Mouse (Mus musculus) brown adipose tissue, adult 24 weeks (tissue): ENCODE data around the gene Rgp1. TPM values are rescaled to one million over a fixed set of nuclear protein-coding genes. Genes with fewer than 3 reads are reported as not detected.
"Not testable (repeated sequence)": the region's sequence is repeated elsewhere in the genome, so short reads cannot be mapped to it uniquely, and the experiment has no call there.

Source experiments
- H3K27ac ChIP-seq: fragments of 200-500 bp; replicated peaks from 2 replicates; pipeline ENCODE4 v1.5.1; 2012; ENCODE audit warnings: low read depth, mild to moderate bottlenecking, low read length
- H3K4me1 ChIP-seq: fragments of 200-500 bp; 2 replicates; pipeline ENCODE4 v1.6.1; 2012; ENCODE audit warnings: low read length, mixed read lengths; ENCODE audit not compliant: control insufficient read depth, insufficient read depth, insufficient read length
- H3K4me3 ChIP-seq: fragments of 200-500 bp; 2 replicates; pipeline ENCODE4 v1.5.1; 2012; ENCODE audit warnings: low read depth, mild to moderate bottlenecking, low read length, moderate library complexity; ENCODE audit not compliant: insufficient read depth
- polyA plus RNA-seq: library from polyadenylated mRNA; stranded (reverse); fragments of >200 nt; gene quantifications from 2 replicates; pipeline ENCODE4 v1.2.4, GENCODE M21; 2012; ENCODE audit not compliant: missing spikeins, insufficient read depth, insufficient read length

Rgp1 gene
- polyA plus RNA-seq, 1 experiment: 17.2 TPM

DNA sequence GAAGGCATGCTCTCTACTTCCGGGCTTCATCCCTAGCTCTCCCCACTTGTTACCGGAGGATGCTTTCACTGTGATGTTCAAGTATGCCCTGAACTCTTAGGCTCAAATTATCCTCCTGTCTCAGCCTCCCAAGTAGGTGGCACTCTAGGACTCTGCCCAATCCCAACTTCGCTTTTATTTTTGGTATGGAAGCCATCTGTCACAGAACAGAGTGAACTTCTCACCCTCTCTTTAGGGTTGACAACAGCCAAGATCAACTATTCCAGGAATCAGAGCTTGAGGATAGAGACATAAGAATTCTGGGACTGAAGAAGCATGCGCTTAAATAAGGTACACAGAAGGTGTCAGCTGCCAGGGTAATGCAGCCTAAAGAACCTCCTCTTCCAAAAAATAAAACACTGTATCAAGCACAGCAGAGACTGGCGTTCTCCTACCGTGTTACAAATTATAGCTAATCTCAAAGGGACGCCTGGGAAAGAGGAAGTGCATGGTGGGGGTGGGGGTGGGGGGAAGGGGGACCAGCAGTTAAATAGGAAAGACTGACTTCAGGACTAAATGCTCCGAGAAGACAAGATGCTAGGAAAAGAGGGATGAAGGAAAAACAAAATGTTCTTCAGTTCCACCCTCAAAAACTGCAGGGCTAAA, 1.2 kb upstream of the Rgp1 start:
- Histone ChIP-seq H3K4me1 (peaks cover 6% of the 10 kb centered on the region; the same call in 1 of the 2 replicates), H3K27ac (peak overlapping the region; percentile 35; the same call in 1 of the 2 replicates), H3K4me3 (peak overlapping the region; percentile 85)

DNA sequence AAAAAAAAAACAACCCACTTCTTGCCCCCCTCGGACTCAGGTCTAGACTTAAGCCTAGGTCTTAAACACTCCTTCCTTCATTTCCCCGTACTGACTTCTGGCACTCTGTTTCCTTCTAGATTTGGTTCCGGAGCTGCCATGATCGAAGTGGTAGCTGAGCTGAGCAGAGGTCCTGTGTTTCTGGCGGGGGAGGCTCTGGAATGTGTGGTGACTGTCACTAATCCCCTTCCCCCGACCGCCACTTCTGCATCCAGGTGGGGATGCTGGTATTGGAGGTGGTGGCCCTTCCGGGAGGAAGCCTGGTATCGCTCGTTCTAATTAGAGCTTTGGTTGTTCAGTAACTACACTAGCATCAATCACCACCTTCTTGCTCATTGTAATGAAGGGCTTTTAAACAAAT, 741 bp downstream of the Rgp1 start:
- Histone ChIP-seq H3K4me1 (peaks cover 3% of the 10 kb centered on the region; the same call in 1 of the 2 replicates), H3K27ac (peak overlapping the region; percentile 84), H3K4me3 (peak overlapping the region; percentile 85)

DNA sequence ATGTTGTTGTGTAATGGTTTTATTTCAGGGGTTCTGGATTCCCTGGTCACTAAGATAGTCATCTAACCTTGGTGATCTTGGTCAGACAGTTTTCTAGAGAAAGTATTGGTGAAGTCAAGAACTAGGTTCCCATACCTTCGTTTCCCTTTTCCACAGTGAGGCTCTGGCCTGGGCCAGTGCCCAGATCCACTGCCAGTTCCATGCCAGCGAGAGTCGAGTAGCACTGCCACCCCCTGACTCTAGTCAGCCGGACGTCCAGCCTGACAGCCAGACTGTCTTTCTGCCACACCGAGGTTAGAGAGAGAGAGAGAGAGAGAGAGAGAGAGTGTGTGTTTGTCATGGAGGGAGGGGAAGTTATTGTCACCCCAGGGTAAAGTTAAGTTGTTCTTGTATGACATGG, 1.2 kb downstream of the Rgp1 start:
- peak overlapping the region; percentile 85; the same call in 1 of the 2 replicates for H3K4me3 ChIP-seq
- H3K4me1 ChIP-seq: peaks cover 6% of the 10 kb centered on the region; the same call in 1 of the 2 replicates
- peak overlapping the region; percentile 25; the same call in 1 of the 2 replicates for H3K27ac ChIP-seq

DNA sequence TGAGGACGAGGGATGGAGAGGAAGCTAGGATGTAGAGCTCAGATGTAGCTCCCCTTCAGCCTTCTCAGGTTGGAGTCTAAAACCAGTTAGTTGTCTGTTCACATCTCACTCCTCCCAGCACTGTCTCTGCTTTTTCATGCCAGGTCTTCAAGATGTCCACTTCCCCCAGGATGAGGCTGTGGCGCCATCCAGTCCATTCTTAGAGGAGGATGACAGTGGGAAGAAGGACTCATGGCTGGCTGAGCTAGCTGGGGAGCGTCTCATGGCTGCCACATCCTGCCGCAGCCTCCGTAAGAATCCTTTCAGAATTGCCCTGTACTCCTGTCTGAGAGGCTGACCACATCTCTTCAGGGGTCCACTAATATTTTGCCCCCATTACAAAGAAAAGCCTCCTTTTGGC, 2.2 kb downstream of the Rgp1 start:
- H3K27ac ChIP-seq: no peak overlapping the region
- H3K4me3 ChIP-seq: no peak overlapping the region
- peaks cover 14% of the 10 kb centered on the region for H3K4me1 ChIP-seq

DNA sequence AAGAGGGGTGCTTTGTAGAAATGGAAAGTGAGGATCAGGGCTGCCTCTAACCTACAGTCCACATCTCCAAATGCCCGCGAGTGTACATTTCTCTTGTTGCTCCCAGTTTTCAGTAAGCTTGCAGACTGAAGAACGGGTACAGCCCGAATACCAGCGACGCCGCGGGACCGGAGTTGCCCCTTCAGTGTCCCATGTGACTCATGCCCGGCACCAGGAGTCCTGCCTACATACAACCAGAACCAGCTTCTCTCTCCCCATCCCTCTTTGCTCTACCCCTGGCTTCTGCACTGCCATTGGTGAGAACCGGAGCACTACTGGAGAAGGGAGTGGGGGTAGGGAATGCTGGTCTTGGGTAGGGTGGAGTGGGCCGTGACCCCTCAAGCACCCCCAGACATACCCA, 2.9 kb downstream of the Rgp1 start:
- H3K4me3 ChIP-seq: no peak overlapping the region
- H3K4me1 ChIP-seq: peaks cover 15% of the 10 kb centered on the region
- no peak overlapping the region for H3K27ac ChIP-seq

DNA sequence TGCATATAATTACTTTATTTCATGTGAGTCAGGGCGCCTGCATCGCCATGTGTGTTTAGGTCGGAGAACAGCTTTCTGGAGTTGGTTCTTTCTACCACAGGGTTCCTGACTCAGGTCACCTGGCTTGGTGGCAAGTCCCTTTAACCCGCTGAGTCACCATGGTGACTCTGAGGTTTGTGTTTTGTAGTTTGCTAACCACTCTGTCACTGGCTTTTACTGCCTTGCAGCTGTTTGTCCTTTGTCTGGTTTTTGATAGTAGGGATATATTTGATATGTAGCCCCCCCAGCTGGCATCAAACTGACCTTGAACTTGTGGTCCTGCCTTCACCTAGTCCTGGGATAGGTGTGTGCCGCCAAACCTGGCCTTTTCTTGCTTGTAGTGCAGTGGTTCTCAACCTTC, 3.7 kb downstream of the Rgp1 start:
- H3K4me3 ChIP-seq: no peak overlapping the region
- no peak overlapping the region for H3K27ac ChIP-seq
- H3K4me1 ChIP-seq: peaks cover 20% of the 10 kb centered on the region

DNA sequence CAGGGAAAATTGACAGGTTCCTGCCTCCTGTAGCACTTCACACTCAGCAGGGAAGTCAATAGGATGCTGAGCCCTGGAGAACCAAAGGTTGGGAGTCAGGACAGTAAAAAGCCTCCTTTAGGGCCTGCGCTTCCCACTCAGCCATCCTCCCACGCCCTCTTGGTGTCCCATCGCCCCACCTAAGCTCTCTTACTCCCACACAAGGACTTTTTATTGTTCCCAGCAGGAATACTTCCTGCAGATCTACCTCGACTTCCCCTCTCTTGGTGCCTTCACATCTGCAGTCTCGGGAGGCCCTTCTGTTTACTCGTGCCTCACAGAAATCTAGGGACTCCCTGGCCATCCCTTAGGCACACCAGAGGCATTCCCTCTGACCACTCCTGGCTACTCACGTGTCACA, 4.9 kb downstream of the Rgp1 start:
- H3K4me1 ChIP-seq: peaks cover 23% of the 10 kb centered on the region
- peak overlapping the region; percentile 79 for H3K27ac ChIP-seq
- H3K4me3 ChIP-seq: no peak overlapping the region

DNA sequence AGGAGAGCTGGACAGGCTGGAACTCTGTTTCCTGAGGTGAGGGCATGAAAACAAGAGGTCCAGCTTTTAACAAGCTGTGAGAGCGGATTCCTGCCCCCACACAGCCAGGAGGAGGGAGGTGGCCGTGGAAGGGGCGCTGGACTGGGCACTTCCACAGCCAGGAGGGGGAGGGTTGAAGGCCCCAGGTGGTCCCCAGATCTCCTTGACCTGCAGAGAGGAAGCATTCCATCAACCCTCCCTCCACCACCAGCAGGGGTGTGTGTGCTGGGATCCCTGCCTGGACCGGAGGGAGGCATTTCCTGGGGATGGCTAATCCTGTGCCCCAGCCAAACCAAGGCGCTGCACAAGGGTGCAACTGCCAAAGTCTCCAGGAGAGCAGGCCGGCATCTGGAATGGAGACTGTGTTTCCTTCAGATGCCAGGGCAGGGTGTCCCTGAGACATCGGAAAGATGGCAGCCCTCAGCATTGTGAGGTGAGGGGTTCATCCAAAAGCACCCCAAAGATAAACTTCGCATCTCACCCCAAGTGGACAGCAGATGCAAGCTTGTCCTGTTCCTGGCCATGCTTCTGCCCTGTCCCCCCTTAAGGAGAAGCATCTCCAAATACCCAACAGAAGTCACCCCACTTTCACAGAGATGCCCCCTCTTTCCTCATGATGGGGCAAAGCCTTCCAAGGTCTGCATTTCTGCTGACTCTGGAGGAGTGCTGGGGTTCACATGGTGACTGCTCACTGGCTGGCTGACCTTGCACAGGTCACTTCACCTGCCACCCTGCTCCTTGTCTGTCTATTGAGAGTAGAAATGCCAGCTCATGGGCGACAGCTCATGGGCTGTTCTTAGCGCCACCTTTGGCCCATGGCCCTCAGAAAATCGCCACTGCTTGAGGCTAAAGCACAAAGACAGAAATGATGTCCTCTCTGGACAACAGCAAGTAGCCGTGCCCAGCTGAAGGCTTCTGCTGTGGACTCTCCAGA, 6.2 kb downstream of the Rgp1 start, which contains the start of gene Msmp:
Msmp (minus strand) TSS at position 51 of the 973 bp plus-strand sequence.
- no peak within 1 kb of the TSS for H3K4me3 ChIP-seq
- peak within 1 kb of the TSS; percentile 79 for H3K27ac ChIP-seq
- peaks cover 22% of the 10 kb centered on the region for H3K4me1 ChIP-seq

DNA sequence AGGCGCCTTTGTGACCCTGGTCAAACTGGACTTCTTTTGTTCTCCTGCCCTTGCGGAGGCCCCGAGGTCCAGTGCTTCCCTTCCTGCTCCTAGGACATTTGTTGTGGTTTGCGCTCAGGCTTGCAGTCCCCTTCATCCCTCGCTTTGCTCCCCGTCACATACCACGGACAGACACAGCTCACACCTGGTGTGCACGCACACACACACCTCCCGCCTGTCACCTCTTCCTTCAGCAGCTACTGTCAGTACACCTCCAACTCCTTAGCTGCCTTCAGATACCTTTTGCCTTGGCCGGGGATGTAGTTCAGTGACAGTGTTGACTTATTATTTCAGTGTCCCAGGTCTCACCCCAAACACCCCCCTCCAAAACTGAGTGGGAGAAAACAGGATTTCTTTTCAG, 7.2 kb downstream of the Rgp1 start:
- H3K4me1 ChIP-seq: peaks cover 20% of the 10 kb centered on the region
- no peak overlapping the region for H3K4me3 ChIP-seq
- H3K27ac ChIP-seq: peak overlapping the region; percentile 96

DNA sequence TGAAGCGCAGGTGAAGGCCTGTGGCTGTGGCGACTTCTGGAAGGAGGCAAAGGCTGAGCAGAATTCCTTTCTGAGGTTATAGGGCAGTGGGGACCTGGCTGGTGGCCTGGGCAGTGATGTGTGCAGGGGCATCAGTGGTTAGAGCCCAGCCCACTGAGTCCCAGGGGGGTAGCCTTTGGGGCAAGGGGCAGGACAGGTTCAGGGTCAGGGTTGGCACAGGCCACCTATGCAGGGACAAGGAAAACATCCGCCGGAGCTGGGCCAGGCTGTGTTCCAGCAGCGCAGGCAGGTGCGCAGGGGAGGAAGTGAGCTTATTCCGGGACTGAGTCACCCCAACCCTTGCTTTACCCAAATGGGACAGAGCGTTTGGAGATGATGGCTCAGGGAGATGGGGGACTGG, 7.9 kb downstream of the Rgp1 start:
- Histone ChIP-seq H3K4me1 (peaks cover 20% of the 10 kb centered on the region), H3K27ac (peak overlapping the region; percentile 99), H3K4me3 (no peak overlapping the region)

DNA sequence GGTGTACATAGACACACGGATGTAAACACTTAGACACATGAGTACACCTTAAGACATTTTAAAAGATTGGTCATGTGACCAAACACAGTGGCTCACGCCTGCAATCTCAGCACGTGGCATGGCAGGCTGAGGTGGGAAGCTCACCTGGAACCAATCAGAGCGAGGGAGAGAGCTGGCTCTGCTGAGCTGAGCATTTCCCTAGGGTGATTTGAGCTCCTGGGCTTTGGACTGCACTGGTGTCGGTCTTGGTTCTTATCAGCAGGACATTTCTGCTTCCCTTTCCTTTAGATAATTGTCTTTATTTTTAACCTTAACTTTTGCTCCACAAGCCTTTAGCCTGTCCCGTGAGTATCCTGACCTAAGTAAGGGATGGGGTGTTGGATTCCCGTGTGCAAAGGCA, 9.2 kb downstream of the Rgp1 start:
- H3K4me3 ChIP-seq: no peak overlapping the region
- H3K27ac ChIP-seq: peak overlapping the region; percentile 99

DNA sequence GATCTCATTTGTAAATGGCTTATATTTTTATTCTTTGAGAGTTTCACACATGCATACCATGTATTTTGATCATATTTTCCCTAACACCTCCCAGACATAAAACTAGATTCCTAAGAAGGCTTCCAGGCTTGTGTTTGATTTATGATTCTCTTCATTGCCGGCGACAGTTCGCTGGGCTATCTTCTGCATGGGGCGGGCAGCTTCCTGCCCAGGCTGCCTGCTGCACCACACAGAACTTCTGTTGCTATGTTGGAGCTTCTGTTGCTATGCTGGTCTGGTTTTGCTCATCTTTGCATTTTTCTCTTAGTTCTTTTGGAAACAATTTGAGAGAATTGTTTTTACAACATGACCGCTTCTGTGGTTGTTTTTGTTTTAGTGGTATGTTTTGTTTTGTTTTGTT, 13.0 kb downstream of the Rgp1 start:
- Histone ChIP-seq H3K4me3 (no peak overlapping the region), H3K27ac (no peak overlapping the region), H3K4me1 (peaks cover 8% of the 10 kb centered on the region)

More for the DNA sequence above, 9.2 kb downstream of the Rgp1 start:
- peaks cover 20% of the 10 kb centered on the region for H3K4me1 ChIP-seq

DNA sequence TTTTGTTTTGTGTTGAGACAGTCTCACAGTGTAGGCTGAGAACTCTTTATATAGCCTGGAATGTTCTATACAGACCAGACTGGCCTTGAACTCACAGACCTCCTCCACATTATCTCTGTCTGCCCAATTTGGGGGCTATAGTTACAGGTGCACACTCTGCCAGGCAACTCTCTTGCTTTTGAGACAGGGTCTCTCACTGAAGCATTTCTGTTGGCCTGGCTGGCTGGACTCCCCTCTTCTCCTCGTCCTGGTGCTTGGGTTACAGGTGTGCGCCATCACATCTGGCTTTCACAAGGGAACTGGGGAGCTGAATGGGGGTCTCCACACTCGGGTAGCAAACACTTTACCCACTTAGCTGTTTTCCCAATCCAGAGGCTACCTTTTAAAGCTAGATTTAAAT, 13.4 kb downstream of the Rgp1 start:
- H3K4me1 ChIP-seq: peaks cover 5% of the 10 kb centered on the region; the same call in 1 of the 2 replicates
- no peak overlapping the region for H3K27ac ChIP-seq
- H3K4me3 ChIP-seq: no peak overlapping the region

DNA sequence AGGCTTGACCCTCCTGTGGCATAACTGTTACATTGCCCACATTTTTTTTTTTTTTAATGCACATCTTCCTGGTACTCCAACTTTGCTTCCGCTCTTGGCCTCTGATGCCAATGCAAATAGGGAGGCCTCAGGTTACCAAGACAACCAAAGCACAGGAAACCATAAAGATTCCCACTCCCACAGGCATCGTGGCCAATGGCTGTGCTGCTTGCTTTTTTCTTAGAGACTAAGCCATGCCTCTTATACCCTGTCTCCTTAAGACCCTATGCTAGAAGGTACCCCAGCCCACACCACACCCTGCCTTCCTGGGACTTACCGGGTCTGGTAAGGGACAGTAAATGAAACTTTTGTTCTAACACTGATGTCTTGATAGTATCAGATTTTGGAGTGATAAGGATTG, 14.9 kb downstream of the Rgp1 start:
- H3K4me1 ChIP-seq: no peaks in the 10 kb centered on the region
- no peak overlapping the region for H3K27ac ChIP-seq
- no peak overlapping the region for H3K4me3 ChIP-seq

DNA sequence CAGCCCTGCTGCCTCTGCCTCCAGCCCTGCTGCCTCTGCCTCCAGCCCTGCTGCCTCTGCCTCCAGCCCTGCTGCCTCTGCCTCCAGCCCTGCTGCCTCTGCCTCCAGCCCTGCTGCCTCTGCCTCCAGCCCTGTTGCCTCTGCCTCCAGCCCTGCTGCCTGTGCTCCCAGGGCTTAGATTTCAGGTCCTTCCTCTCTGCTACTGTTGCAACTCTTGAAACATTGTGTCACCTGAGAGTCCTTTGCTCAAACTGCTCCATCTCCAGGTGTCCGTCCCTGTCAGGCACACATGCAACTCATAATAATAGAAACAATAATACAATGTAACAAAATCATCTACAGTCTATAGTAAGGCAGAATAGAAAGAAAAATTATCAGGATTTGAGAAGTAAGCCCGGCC, 18.1 kb downstream of the Rgp1 start:
- not testable (repeated sequence) for H3K4me1 ChIP-seq, H3K27ac ChIP-seq, H3K4me3 ChIP-seq
